Mouse (Mus musculus) mouse embryonic stem cell (cell line): Measurements from ENCODE around the gene Ly6g6d.

Experiments
- in situ Hi-C, 2 experiments: fragments of 300-500 bp; cut with MboI; formaldehyde crosslinking; loops; 1 replicate in 1 of 2; 3 replicates in 1 of 2; pipeline ENCODE4 v1.14.3; 2019 to 2020; ENCODE audit warnings: low sequenced_read_pairs in 2 of 2, low pct_unique_long_range_greater_than_20kb in 1 of 2, mixed read lengths in 1 of 2; ENCODE audit not compliant: unreplicated experiment in 1 of 2

The Ly6g6d gene

GRCm38 (mm10) chr17:35102299-35102698 is 24.4 kb upstream of the Ly6g6d start:
- in situ Hi-C loops = no loop called here

- in situ Hi-C loops = no loop called here
Measured at GRCm38 (mm10) chr17:35101161-35101560, 23.3 kb upstream of the Ly6g6d start.

GRCm38 (mm10) chr17:35100196-35100765 is 22.4 kb upstream of the Ly6g6d start:
- in situ Hi-C loops = no loop called here

DNA sequence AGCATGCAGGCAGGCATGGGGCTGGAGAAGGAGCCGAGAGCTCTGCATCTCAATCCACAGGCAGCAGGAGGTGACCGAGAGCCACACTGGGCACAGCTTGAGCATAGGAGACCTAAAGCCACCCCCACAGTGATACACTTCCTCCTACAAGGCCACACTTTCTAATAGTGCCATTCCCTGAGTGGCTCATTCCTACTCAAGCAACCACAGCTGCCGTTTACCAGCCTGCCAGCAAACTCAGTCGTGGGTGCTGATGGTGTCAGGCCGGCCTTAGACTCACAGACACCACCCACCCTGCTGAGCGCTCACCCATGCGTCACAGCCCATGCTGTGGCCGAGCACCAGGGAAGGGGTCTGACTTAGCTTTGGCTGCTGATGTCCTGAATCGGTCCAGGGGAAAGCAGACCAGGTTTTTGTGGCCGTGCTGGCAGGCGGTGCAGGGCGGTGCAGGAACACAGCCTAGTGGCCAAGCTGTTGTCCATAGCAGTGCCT is 19.3 kb upstream of the Ly6g6d start:
- in situ Hi-C loops = no loop called here

GRCm38 (mm10) chr17:35096597-35096996 is 18.7 kb upstream of the Ly6g6d start:
- in situ Hi-C loops = no loop called here

DNA sequence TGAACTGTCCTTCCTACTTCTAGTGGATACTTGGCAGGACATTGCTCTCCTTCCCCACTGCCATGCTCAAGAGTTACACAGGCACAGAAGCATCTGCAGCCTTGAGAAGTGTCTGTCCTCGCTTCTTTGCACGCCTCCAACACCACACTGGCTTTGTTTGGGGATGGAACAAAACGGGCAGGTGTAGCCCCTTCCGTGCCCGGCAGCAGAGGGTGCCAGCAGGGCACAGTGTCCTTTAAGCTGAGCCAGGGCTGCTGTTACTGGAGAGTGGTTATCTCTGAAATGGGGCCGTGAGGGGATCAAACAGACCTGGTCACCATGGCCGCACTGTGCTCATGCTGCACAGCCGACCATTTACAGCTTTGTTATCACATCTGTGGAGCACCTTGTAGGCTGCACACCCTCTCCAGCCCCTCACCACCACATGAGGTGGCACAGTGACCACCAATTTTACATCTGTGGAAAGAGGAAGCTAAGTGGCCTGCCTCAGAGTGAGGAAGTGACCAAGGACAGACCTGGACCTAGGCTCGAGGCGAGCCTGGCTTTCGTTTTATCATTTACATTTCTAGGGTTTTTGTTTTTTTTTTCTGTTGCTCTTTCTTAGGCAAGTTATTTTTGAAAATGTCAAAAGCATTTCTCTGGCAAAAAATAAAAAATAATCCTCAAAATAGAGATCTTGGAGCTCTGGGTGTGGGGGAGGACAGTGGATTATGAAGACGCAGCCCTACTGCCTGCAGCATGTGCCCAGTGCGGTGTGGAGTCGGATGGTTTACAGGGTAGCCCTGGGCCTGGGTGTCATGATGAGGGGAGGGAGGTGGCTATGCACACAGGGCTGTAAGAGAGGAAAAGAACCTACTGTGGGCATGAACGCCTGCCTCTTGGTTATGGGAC is 16.9 kb upstream of the Ly6g6d start:
- in situ Hi-C loops = no loop called here

DNA sequence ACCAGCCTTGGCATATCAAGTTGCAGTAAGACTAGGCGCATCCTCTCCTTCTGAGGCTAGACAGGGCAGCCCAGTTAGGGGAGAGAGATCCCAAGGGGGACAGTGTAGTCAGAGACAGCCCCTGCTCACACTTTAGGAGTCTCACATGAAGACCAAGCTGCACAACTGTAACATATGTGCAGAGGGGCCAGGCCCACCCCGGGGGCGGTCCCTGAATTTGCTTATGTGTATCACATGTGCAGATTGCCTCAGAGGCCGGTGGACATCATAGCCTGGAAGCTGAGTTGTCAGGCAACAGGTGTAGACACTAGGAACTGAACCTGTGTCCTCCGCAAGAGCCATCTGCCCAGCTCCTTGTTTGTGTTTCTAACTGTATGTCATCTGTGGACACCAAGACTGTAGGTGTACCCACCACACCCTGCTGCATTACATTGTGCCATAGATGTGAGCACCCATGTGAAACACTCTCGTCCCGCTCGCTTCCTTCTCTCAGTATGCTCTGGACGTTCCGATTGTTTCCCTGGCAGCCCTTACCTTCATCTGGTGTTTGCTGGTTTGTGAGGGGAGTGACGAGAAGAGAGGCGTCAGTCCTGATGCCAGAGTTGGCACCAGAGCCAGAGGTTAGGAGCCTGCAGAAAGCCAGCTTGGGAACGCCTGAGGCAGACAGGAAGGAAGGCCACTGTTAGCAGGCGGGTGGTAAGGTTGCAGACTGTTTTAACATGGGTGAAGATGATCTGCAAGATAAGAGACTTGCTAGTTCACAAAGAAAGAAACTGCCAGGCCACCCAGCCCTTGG is 14.7 kb upstream of the Ly6g6d start:
- in situ Hi-C loops = no loop called here

- in situ Hi-C loops = no loop called here
Measured at GRCm38 (mm10) chr17:35090166-35090932, 12.5 kb upstream of the Ly6g6d start.

DNA sequence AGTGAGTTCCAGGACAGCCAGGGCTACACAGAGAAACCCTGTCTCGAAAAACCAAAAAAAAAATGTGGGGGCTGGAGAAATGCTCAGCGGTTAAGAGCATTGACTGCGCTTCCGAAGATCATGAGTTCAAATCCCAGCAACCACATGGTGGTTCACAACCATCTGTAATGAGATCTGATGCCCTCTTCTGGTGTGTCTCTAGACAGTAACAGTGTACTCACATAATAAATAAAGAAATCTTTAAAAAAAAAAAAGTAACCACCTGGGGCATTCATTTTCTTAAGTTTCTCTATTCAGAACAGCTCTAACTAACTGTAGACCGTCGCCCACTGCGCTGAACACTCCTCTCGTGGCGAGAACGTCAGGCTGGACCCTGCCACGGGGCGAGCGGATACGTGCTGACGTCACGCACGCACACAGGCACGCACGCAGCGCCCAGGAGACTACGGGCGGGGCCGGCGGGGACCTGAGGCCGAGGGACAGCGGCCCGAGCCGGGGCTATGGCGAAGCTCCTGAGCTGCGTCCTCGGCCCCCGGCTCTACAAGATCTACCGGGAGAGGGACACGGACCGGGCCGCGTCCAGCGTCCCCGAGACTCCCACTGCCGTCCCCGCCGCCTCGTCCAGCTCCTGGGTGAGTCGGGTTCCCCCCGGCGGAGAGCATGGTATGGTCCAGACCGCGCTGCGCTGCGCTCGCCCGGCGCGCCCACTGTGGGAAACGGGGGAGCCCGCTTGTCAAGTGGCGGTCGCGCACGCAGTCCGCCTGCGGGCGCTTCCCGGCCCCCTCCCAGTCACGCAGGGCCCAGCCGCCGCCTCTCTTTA is 11.2 kb upstream of the Ly6g6d start, which contains the start of gene Abhd16a:
Gene Abhd16a, plus strand, starts transcription at position 439 of the 820 bp plus-strand sequence.
- in situ Hi-C loops = no loop called here

- in situ Hi-C loops = no loop called here
Measured at GRCm38 (mm10) chr17:35088151-35088550, 10.3 kb upstream of the Ly6g6d start.

DNA sequence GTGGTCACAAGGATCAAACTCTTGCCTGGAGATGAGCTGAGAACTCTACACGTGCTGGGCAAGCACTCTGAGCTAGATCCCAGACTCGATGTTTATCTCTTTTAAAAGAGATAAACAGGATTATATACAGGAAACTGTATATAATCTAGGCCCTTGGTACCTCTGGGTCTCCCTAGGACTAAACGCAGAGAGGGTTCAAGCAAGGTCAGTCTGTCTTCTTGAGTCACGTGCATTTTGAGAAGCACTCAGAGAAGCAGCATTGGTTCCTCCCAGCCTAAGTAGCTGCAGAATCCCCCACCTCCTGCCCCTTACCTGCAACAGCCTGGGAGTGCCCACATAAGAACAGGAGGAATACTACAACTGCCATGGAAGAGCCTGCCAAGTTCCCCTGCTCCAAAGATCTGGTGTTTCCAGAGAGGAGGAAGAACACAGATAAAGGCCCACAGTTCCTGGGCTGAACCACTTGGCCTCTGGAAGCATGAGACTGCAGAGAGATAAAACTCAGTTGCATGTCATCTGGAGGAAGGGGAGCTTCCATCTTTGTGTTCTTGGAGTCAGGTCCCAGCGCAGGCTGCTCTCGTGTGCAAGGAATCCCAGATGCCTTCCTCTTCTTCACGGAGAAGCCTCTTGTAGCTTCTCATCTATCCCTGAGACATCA is 7.5 kb upstream of the Ly6g6d start, which contains the start of gene Ly6g6f:
Gene Ly6g6f, minus strand, starts transcription at position 403 of the 658 bp plus-strand sequence.
- in situ Hi-C loops = no loop called here

- in situ Hi-C loops = no loop called here
Measured at GRCm38 (mm10) chr17:35083929-35084497, 6.1 kb upstream of the Ly6g6d start.

- in situ Hi-C loops = no loop called here
Measured at GRCm38 (mm10) chr17:35082841-35083576, 5.1 kb upstream of the Ly6g6d start.

GRCm38 (mm10) chr17:35080710-35081109 is 2.8 kb upstream of the Ly6g6d start:
- in situ Hi-C loops = no loop called here

GRCm38 (mm10) chr17:35080248-35080647 is 2.4 kb upstream of the Ly6g6d start:
- in situ Hi-C loops = no loop called here

DNA sequence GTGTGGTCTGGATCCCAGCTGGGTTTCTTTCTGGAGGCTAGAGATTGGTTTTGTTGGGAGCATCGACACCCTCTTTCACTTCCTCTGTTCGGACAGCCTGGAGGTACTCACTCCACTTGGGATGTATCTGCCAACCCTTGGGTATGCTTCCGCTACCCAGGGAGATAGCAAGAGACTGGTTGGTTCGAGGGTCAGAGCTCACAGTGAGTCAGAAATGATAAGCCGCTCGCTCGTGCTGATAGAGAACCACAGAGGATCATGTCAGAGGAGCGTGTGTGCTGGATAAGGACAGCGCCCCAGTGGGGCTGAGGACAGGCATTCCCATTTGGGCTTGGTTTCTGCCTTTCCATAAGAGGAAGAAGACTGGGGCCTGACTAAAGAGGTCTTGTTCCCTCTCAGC is 1.9 kb upstream of the Ly6g6d start:
- in situ Hi-C loops = no loop called here
